Comparison of ENCODE assay signal across 20 mouse cellular contexts in genomic region chr6:139226127-139226526, GRCm38 (mm10).
A peak's percentile ranks its signal among the peaks of the same experiment; 100 is the strongest.
DNase-seq lines count a peak whose midpoint lies in the region; ATAC-seq lines count a peak whose summit lies in the region.
"Had no signal": no experiment of that assay in that cellular context is flagged by ENCODE, and none has a peak within 500 bp of the region (broad histone marks: within the 10 kb centered on the region; RNA-seq: fewer than 3 reads in every experiment).

No protein-coding gene starts in this region.

- DNase-seq in frontal cortex, postnatal 10 days (ENCODE audit: low spot score in 2 of 2): no peak
- DNase-seq in brain, adult 2 months (ENCODE audit: low read depth, low spot score): peak; percentile 16
- peak; percentile 16 for DNase-seq in telencephalon, adult 2 months (ENCODE audit: low read depth, low spot score)
- DNase-seq in spleen, postnatal 10 days (ENCODE audit: low spot score in 2 of 2): no peak
- no peak for DNase-seq in gastrocnemius, adult 8-10 months (ENCODE audit: low spot score in 2 of 2)
- DNase-seq: adrenal gland, adult 2 months; adrenal gland, adult 8-10 months; adrenal gland, postnatal 10 days; adrenal gland, postnatal 14 days; adrenal gland, postnatal 25 days; adrenal gland, postnatal 36 days; B cell, adult 2 months; cerebellum, adult 11 months; cerebellum, adult 11-12 months; cerebellum, adult 18-20 months; cerebellum, adult 2 months had no signal

- peak; percentile 91 for ATAC-seq in frontal cortex, adult (ENCODE audit: low TSS enrichment)
- ATAC-seq: activated CD4-positive, CD25-positive, alpha-beta regulatory T cell, adult 4 months; CD4-positive, CD25-positive, alpha-beta regulatory T cell, adult 4 months; Patski had no signal

Comparison
In these comparisons a context has a peak if more than half of its experiments do, and no peak if none do; other contexts are left out.
1. DNase-seq: peak in brain, adult 2 months (single experiment) and telencephalon, adult 2 months (single experiment); none in frontal cortex, postnatal 10 days (0 of 2), spleen, postnatal 10 days (0 of 2) and gastrocnemius, adult 8-10 months (0 of 2).